Mouse (Mus musculus) Patski (cell line): ENCODE results near the gene Lif. TPM values are rescaled to one million over a fixed set of nuclear protein-coding genes. Genes with fewer than 3 reads are reported as not detected.

Experiments used
- ATAC-seq: fragments of 100-300 bp; one replicate; pipeline ENCODE4 v1.8.0; 2021
- CTCF ChIA-PET: fragments of 350-600 bp; sonication (Branson Sonifier 250); formaldehyde crosslinking; loops from one replicate; lab custom pipeline; 2022; ENCODE audit warnings: inconsistent platforms; lab: Charles Lee
- POLR2A ChIA-PET: fragments of 350-600 bp; sonication (Branson Sonifier 250); formaldehyde crosslinking; loops from one replicate; lab custom pipeline; 2022; ENCODE audit warnings: antibody characterized with exemption, inconsistent platforms; lab: Charles Lee
- DNase-seq: peaks from one replicate; pipeline ENCODE4 v3.0.0-alpha.2; 2011; ENCODE audit warnings: low read depth, low spot score
- H3K27me3 ChIP-seq: fragments of 371-371 bp; one replicate; pipeline ENCODE4 v1.5.1; 2021
- CTCF ChIP-seq: fragments of 100-300 bp; IDR thresholded peaks from one replicate; pipeline ENCODE4 v1.5.1; 2021
- in situ Hi-C: fragments of 300-500 bp; cut with MboI; formaldehyde crosslinking; loops from 3 replicates; pipeline ENCODE4 v1.11.1; 2018; ENCODE audit warnings: low pct_unique_long_range_greater_than_20kb, mixed read lengths
- polyA plus RNA-seq: library from polyadenylated mRNA; unstranded; gene quantifications from one replicate; pipeline ENCODE4 v1.2.3, GENCODE M21; 2021

Gene Lif
- 31.3 TPM for polyA plus RNA-seq

DNA sequence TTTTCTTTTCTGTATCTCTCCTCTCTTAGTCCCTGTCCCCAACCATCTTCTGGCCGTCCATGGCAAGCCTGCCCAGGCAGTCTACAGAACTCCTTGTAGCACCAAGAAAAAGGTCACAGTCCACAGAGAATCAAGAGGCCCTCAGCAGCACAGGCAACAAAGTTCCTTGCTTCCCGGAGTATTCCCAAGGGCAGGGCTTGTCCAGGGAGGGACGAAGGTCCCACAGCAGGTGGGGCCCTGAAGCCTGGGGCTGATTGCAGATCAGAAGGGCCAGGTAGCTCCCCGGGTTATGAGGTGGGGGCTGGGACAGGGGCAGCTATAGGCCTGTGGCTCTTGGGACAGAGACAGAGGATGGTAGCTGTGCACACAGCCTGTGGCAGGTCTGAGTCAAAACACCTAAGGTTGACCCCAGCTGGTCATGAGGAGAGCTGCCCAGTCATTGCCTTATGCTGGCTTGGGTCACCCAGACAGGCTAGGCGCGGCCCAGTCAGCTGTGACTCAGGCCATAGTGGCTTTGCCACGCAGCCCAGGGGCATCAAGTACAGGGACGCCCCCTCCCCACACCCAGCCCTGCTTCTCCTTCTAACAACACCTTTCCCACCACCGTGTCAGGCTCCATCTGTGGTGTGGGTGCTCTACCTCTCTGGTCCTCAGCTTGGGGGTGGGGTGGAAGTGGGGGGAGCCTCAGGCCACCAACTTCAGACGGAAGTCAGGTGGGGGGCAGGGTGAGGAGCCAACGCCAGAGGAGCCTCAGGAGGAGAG lies at the start of gene Lif:
Gene Lif, plus strand, starts transcription at position 712 of the 762 bp plus-strand sequence.
- DNase-seq (no peak), ATAC-seq (no peak)
- in situ Hi-C loops, result loop anchor here (5.0 kb wide), 2 partner anchors 35 to 165 kb away; no protein-coding TSS in a partner anchor
- ChIA-PET CTCF (interaction anchor here (3.6 to 6.0 kb wide), 2 partner anchors 38 to 165 kb away, joined by 24 to 65 read pairs; no protein-coding TSS in a partner anchor), POLR2A (no interaction called here)
- no peaks in the 10 kb centered on the region for H3K27me3 ChIP-seq
- TF ChIP-seq CTCF, result no peak

- in situ Hi-C loops, result no loop called here
- ATAC-seq (no peak), DNase-seq (no peak)
- ChIA-PET CTCF (interaction anchor here (1.4 to 2.5 kb wide), 2 partner anchors 24 to 73 kb away, joined by 5 to 11 read pairs; no protein-coding TSS in a partner anchor), POLR2A (no interaction called here)
- H3K27me3 ChIP-seq, result no peaks in the 10 kb centered on the region
- no peak for TF ChIP-seq CTCF
These were observed 49.7 kb upstream of the Lif start for GRCm38 (mm10) chr11:4207655-4208054.

GRCm38 (mm10) chr11:4209556-4209955 lies 47.8 kb upstream of the Lif start:
- TF ChIP-seq CTCF, result peak; percentile 88

GRCm38 (mm10) chr11:4210786-4211185 lies 46.6 kb upstream of the Lif start:
- ChIA-PET CTCF (interaction anchor here (0.9 to 3.1 kb wide), 6 partner anchors 9 to 32 kb away, joined by 3 to 19 read pairs (median 5); partner anchors contain the start of gene Tbc1d10a), POLR2A (interaction anchor here (0.7 kb wide), 1 partner anchor 18 kb away, joined by 3 read pairs; no protein-coding TSS in a partner anchor)
- no peak for TF ChIP-seq CTCF
- ATAC-seq (no peak), DNase-seq (no peak)
- in situ Hi-C loops, result loop anchor here (10.0 kb wide), 1 partner anchor 156 kb away; no protein-coding TSS in a partner anchor
- H3K27me3 ChIP-seq, result no peaks in the 10 kb centered on the region

More at GRCm38 (mm10) chr11:4209556-4209955, 47.8 kb upstream of the Lif start:
- H3K27me3 ChIP-seq, result no peaks in the 10 kb centered on the region
- CTCF ChIA-PET, result interaction anchor here (1.5 to 3.1 kb wide), 4 partner anchors 10 to 75 kb away, joined by 4 to 19 read pairs (median 8); no protein-coding TSS in a partner anchor
- POLR2A ChIA-PET, result interaction anchor here (0.5 kb wide), 1 partner anchor 9 kb away, joined by 3 read pairs; no protein-coding TSS in a partner anchor
- ATAC-seq (no peak), DNase-seq (no peak)
- in situ Hi-C loops, result no loop called here

GRCm38 (mm10) chr11:4213107-4213506 lies 44.2 kb upstream of the Lif start:
- no peak for TF ChIP-seq CTCF
- H3K27me3 ChIP-seq, result no peaks in the 10 kb centered on the region
- in situ Hi-C loops, result loop anchor here (10.0 kb wide), 1 partner anchor 158 kb away; no protein-coding TSS in a partner anchor
- ATAC-seq, result no peak
- no peak for DNase-seq
- POLR2A ChIA-PET, result interaction anchor here (1.0 kb wide), 1 partner anchor 27 kb away, joined by 3 read pairs; no protein-coding TSS in a partner anchor
- CTCF ChIA-PET, result interaction anchor here (0.9 to 2.0 kb wide), 2 partner anchors 29 to 42 kb away, joined by 3 to 6 read pairs; no protein-coding TSS in a partner anchor

- TF ChIP-seq CTCF, result no peak
- no peaks in the 10 kb centered on the region for H3K27me3 ChIP-seq
- CTCF ChIA-PET, result interaction anchor here (2.0 kb wide), 1 partner anchor 31 kb away, joined by 6 read pairs; no protein-coding TSS in a partner anchor
- DNase-seq (no peak), ATAC-seq (no peak)
- POLR2A ChIA-PET, result no interaction called here
- in situ Hi-C loops, result loop anchor here (10.0 kb wide), 1 partner anchor 160 kb away; no protein-coding TSS in a partner anchor
These were observed 42.8 kb upstream of the Lif start for GRCm38 (mm10) chr11:4214572-4214971.

GRCm38 (mm10) chr11:4215061-4215460 lies 42.3 kb upstream of the Lif start:
- no peak for TF ChIP-seq CTCF
- POLR2A ChIA-PET, result no interaction called here

GRCm38 (mm10) chr11:4216248-4217000 lies 40.9 kb upstream of the Lif start:
- DNase-seq (no peak), ATAC-seq (no peak)
- ChIA-PET POLR2A (interaction anchor here (0.5 to 1.1 kb wide), 3 partner anchors 10 to 34 kb away, joined by 4 to 5 read pairs (median 4); no protein-coding TSS in a partner anchor), CTCF (interaction anchor here (1.2 to 1.8 kb wide), 5 partner anchors 26 to 324 kb away, joined by 3 to 10 read pairs (median 3); partner anchors contain the start of gene Rnf215)
- no peak for TF ChIP-seq CTCF
- in situ Hi-C loops, result loop anchor here (5.0 to 10.0 kb wide), 2 partner anchors 79 to 162 kb away; partner anchors contain the start of gene Rnf215
- no peaks in the 10 kb centered on the region for H3K27me3 ChIP-seq

More at GRCm38 (mm10) chr11:4215061-4215460, 42.3 kb upstream of the Lif start:
- in situ Hi-C loops, result loop anchor here (5.0 to 10.0 kb wide), 2 partner anchors 78 to 160 kb away; partner anchors contain the start of gene Rnf215
- no peak for ATAC-seq
- H3K27me3 ChIP-seq, result no peaks in the 10 kb centered on the region
- CTCF ChIA-PET, result interaction anchor here (1.2 to 1.8 kb wide), 3 partner anchors 31 to 325 kb away, joined by 3 to 10 read pairs (median 4); partner anchors contain the start of gene Rnf215
- no peak for DNase-seq

GRCm38 (mm10) chr11:4217914-4218629 lies 39.3 kb upstream of the Lif start, which contains the start of gene Castor1:
Castor1 (plus strand) TSS chr11:4218225.
- no peaks in the 10 kb centered on the region for H3K27me3 ChIP-seq
- ChIA-PET POLR2A (interaction anchor here (1.2 kb wide), 1 partner anchor 34 kb away, joined by 5 read pairs; no protein-coding TSS in a partner anchor), CTCF (interaction anchor here (1.0 to 2.0 kb wide), 7 partner anchors 8 to 100 kb away, joined by 4 to 24 read pairs (median 6); partner anchors contain the start of genes Lif and Rnf215)
- no peak for TF ChIP-seq CTCF
- in situ Hi-C loops, result loop anchor here (5.0 to 10.0 kb wide), 2 partner anchors 81 to 163 kb away; partner anchors contain the start of gene Rnf215
- DNase-seq, result no peak
- no peak for ATAC-seq
